9 mouse cellular contexts compared by ENCODE assay signal in genomic region chr19:12004216-12005008, GRCm38 (mm10). TPM values are rescaled to one million over a fixed set of nuclear protein-coding genes. Genes with fewer than 3 reads are reported as not detected.
DNase-seq lines count a peak whose midpoint lies in the region; ATAC-seq and TF ChIP-seq lines count a peak whose summit lies in the region.
"Had no signal": no experiment of that assay in that cellular context is flagged by ENCODE, and none has a peak within 500 bp of the region (broad histone marks: within the 10 kb centered on the region; RNA-seq: fewer than 3 reads in every experiment).

No protein-coding gene starts in this region.

- no peaks in the 10 kb centered on the region for H3K9me3 ChIP-seq in forebrain, embryonic 14.5 days (replicated peaks; ENCODE audit: control insufficient read depth, low read length)

- peak overlapping the region; percentile 91 for H3K27ac ChIP-seq in left cerebral cortex, adult 2 months
- H3K27ac ChIP-seq in bone marrow, adult 2 months (ENCODE audit: control insufficient read depth, insufficient read depth, low read depth, low read length, poor library complexity): no peak overlapping the region
- H3K27ac ChIP-seq in forebrain, embryonic 14.5 days (ENCODE audit: low read depth, low read length): 0 out of 2 replicates have a peak overlapping the region, but pooled peaks have one; percentile 23

- no peaks in the 10 kb centered on the region for H3K27me3 ChIP-seq in forebrain, embryonic 14.5 days (replicated peaks; ENCODE audit: control insufficient read depth, insufficient read depth, low read length)

- H3K4me1 ChIP-seq in bone marrow, adult 2 months (ENCODE audit: control insufficient read depth, insufficient read depth, low read length): peaks cover 4% of the 10 kb centered on the region
- peaks cover 8% of the 10 kb centered on the region; the same call in 1 of the 2 replicates for H3K4me1 ChIP-seq in forebrain, embryonic 14.5 days (ENCODE audit: control insufficient read depth, insufficient read depth, low read length)

- no peak for DNase-seq in left cerebral cortex, adult 2 months (ENCODE audit: extremely low spot score in 1 of 2, low spot score in 2 of 2)
- DNase-seq in left cerebral cortex, postnatal 4 days: no peak
- DNase-seq in forebrain, embryonic 14.5 days (ENCODE audit: low spot score): peak; percentile 14
- DNase-seq in large intestine, adult 2 months (ENCODE audit: low read depth, low spot score): peak; percentile 50
- peak; percentile 44 for DNase-seq in naive thymus-derived CD4-positive, alpha-beta T cell, adult 2 months (ENCODE audit: low read depth)
- no peak for DNase-seq in urinary bladder, adult 18-20 months (ENCODE audit: low spot score in 2 of 2)
- no peak for DNase-seq in left cerebral cortex, adult 18-20 months (ENCODE audit: low spot score in 2 of 2)

- H3K4me3 ChIP-seq in left cerebral cortex, adult 2 months: peak overlapping the region; percentile 57
- peak overlapping the region; percentile 26 for H3K4me3 ChIP-seq in bone marrow, adult 2 months (replicated peaks; ENCODE audit: control insufficient read depth, low read depth, low read length)
- H3K4me3 ChIP-seq in forebrain, embryonic 14.5 days (ENCODE audit: low read depth, low read length): peak overlapping the region; percentile 57

- ATAC-seq in forebrain, embryonic 14.5 days: no peak

- TF ChIP-seq CTCF in left cerebral cortex, adult 2 months (IDR thresholded peaks at IDR 0.05): no peak
- no peak for TF ChIP-seq CTCF in bone marrow, adult 2 months (IDR thresholded peaks at IDR 0.05; ENCODE audit: control insufficient read depth, insufficient read depth, low read length)

- no peaks in the 10 kb centered on the region for H3K36me3 ChIP-seq in forebrain, embryonic 14.5 days (ENCODE audit: control insufficient read depth, insufficient read depth, low read length)

- WGBS in bone marrow, adult 2 months: 51% methylated on average over 9 of the region's 9 CpGs
- 60% methylated on average over 9 of the region's 9 CpGs for WGBS in forebrain, embryonic 14.5 days
- WGBS in large intestine, adult 2 months: 40% methylated on average over 9 of the region's 9 CpGs

- TF ChIP-seq POLR2A in bone marrow, adult 2 months (IDR thresholded peaks at IDR 0.05; ENCODE audit: borderline replicate concordance, control insufficient read depth, low read depth, low read length): no peak

- intact Hi-C loops in left cerebral cortex, adult 2 months (cut with DNase I): loop anchor here (5.0 kb wide), 3 partner anchors 37 to 498 kb away; partner anchors contain the start of genes Dtx4 and Osbp
- intact Hi-C loops in left cerebral cortex, postnatal 4 days (cut with DNase I): loop anchor here (10.0 kb wide), 1 partner anchor 790 kb away; the partner anchor contains the start of genes Lpxn and Zfp91

- peak overlapping the region; percentile 50 for H3K4me2 ChIP-seq in forebrain, embryonic 14.5 days (ENCODE audit: low read length)

- H3K9ac ChIP-seq in forebrain, embryonic 14.5 days (ENCODE audit: low read length): peak overlapping the region; percentile 45; the same call in 1 of the 2 replicates

RNA-seq across cellular contexts. Expression of gene Olfr1423, which starts 36.7 kb away (rescaled TPM):
- total RNA-seq in left cerebral cortex, adult 2 months (2021): not detected
- total RNA-seq in left cerebral cortex, postnatal 4 days (2021): not detected
- not detected in 2 replicates for polyA plus RNA-seq in bone marrow, adult 2 months (2011; ENCODE audit: insufficient read depth, insufficient read length, low replicate concordance, missing spikeins)
- not detected in 2 replicates for polyA plus RNA-seq in forebrain, embryonic 14.5 days (2014; fragmentation: Nextera tagmentation; extraction: Ambion mirVana)
- not detected in 2 replicates for polyA plus RNA-seq in large intestine, adult 2 months (2012; rRNA removed)
- total RNA-seq in left cerebral cortex, adult 18-20 months (2021): not detected
- total RNA-seq: common myeloid progenitor, adult 5-6 weeks had no signal

RNA-seq across cellular contexts. Expression of gene Osbp, which starts 38.7 kb away (rescaled TPM):
- total RNA-seq in left cerebral cortex, adult 2 months (2021): 10 to 100 TPM; 55.6 to 57.0 TPM
- total RNA-seq in left cerebral cortex, postnatal 4 days (2021): 10 to 100 TPM; 52.5 to 54.4 TPM
- polyA plus RNA-seq in bone marrow, adult 2 months (2011; ENCODE audit: insufficient read depth, insufficient read length, low replicate concordance, missing spikeins): 14.4 and 15.7 TPM in 2 replicates
- polyA plus RNA-seq in forebrain, embryonic 14.5 days (2014; fragmentation: Nextera tagmentation; extraction: Ambion mirVana): 7.2 and 7.4 TPM in 2 replicates
- polyA plus RNA-seq in large intestine, adult 2 months (2012; rRNA removed): 22.0 and 29.3 TPM in 2 replicates
- total RNA-seq in left cerebral cortex, adult 18-20 months (2021): 10 to 100 TPM; 55.9 to 58.2 TPM

RNA-seq across cellular contexts. Expression of gene Olfr1424, which starts 58.1 kb away (rescaled TPM):
- not detected for total RNA-seq in left cerebral cortex, adult 2 months (2021)
- total RNA-seq in left cerebral cortex, postnatal 4 days (2021): not detected
- not detected in 2 replicates for polyA plus RNA-seq in bone marrow, adult 2 months (2011; ENCODE audit: insufficient read depth, insufficient read length, low replicate concordance, missing spikeins)
- polyA plus RNA-seq in forebrain, embryonic 14.5 days (2014; fragmentation: Nextera tagmentation; extraction: Ambion mirVana): not detected in 2 replicates
- not detected in 2 replicates for polyA plus RNA-seq in large intestine, adult 2 months (2012; rRNA removed)
- total RNA-seq in left cerebral cortex, adult 18-20 months (2021): not detected
- total RNA-seq: common myeloid progenitor, adult 5-6 weeks had no signal

Comparison
In these comparisons a context has a peak if more than half of its experiments do, and no peak if none do; other contexts are left out.
1. DNase-seq: peak in forebrain, embryonic 14.5 days (single experiment), large intestine, adult 2 months (single experiment) and naive thymus-derived CD4-positive, alpha-beta T cell, adult 2 months (single experiment); none in left cerebral cortex, adult 2 months (0 of 2), left cerebral cortex, postnatal 4 days (single experiment), urinary bladder, adult 18-20 months (0 of 2) and left cerebral cortex, adult 18-20 months (0 of 2).
2. Peak in every context shown above with its lines, with median percentiles within 50 percentile points of each other: H3K4me3 ChIP-seq.